Mouse (Mus musculus): ENCODE results near the gene Ak9. TPM values are rescaled to one million over a fixed set of nuclear protein-coding genes. Genes with fewer than 3 reads are reported as not detected.

The Ak9 gene
- total and polyA plus RNA-seq, 3 experiments = 0.21 TPM; not detected in 2

- TF ChIP-seq USF2 (IDR thresholded peaks at IDR 0.05; ENCODE audit: borderline replicate concordance in 1 of 2, insufficient read depth in 1 of 2, low read depth in 1 of 2, low read length in 2 of 2) (no peak), SMC3 (IDR thresholded peaks at IDR 0.05; ENCODE audit: low read depth, low read length) (no peak), E2F4 (IDR thresholded peaks at IDR 0.05; ENCODE audit: borderline replicate concordance, low read depth, low read length) (no peak), MAFK (IDR thresholded peaks at IDR 0.05; ENCODE audit: borderline replicate concordance, low read depth, low read length) (no peak), ZMIZ1 (IDR thresholded peaks at IDR 0.05; ENCODE audit: low read depth, low read length) (no peak), USF1 (IDR thresholded peaks at IDR 0.05; ENCODE audit: low read depth, low read length) (no peak), ZC3H11A (IDR thresholded peaks at IDR 0.05; ENCODE audit: low read depth, low read length) (no peak), MXI1 (IDR thresholded peaks at IDR 0.05; ENCODE audit: low read depth, low read length) (no peak), TCF12 (IDR thresholded peaks at IDR 0.05; ENCODE audit: low read depth, low read length) (no peak)
- no peak overlapping the region for H3K4me3 ChIP-seq (ENCODE audit: control insufficient read depth in 1 of 2, insufficient read depth in 1 of 2, low read depth in 2 of 2, low read length in 2 of 2)
- no peak for DNase-seq (ENCODE audit: low read depth, low spot score)
Measured at GRCm38 (mm10) chr10:41401097-41401496, 97.3 kb downstream of the Ak9 start.

GRCm38 (mm10) chr10:41403364-41403763, 99.6 kb downstream of the Ak9 start:
- Histone ChIP-seq H3K36me3 (ENCODE audit: control insufficient read depth in 1 of 2, insufficient read depth in 2 of 2, low read length in 2 of 2) (no peaks in the 10 kb centered on the region), H3K9me3 (replicated peaks; ENCODE audit: insufficient read depth, low read length) (no peaks in the 10 kb centered on the region), H3K9ac (ENCODE audit: control insufficient read depth, low read depth, low read length, poor library complexity, severe bottlenecking) (no peak overlapping the region), H3K79me2 (ENCODE audit: control insufficient read depth, insufficient read depth, low read length, poor library complexity) (no peaks in the 10 kb centered on the region), H3K27ac (ENCODE audit: control insufficient read depth, low read depth, low read length) (no peak overlapping the region), H3K4me1 (ENCODE audit: control insufficient read depth in 1 of 2, insufficient read depth in 2 of 2, low read length in 2 of 2) (no peaks in the 10 kb centered on the region), H3K27me3 (ENCODE audit: control insufficient read depth in 1 of 2, insufficient read depth in 2 of 2, low read length in 2 of 2) (peaks cover 5% of the 10 kb centered on the region in 2 experiments; a peak in 2 of 4 replicates), H3K4me3 (ENCODE audit: control insufficient read depth in 1 of 2, insufficient read depth in 1 of 2, low read depth in 2 of 2, low read length in 2 of 2) (no peak overlapping the region)
- TF ChIP-seq RAD21 (IDR thresholded peaks at IDR 0.05; ENCODE audit: low read depth, low read length) (no peak), POLR2AphosphoS2 (IDR thresholded peaks at IDR 0.05; ENCODE audit: low read length) (no peak), HCFC1 (IDR thresholded peaks at IDR 0.05; ENCODE audit: low read depth, low read length) (no peak), MYC (IDR thresholded peaks at IDR 0.05; ENCODE audit: low read depth, low read length) (no peak), MYB (IDR thresholded peaks at IDR 0.05; ENCODE audit: low read depth, low read length) (no peak), POLR2A (IDR thresholded peaks at IDR 0.05; ENCODE audit: control insufficient read depth in 1 of 2, insufficient read depth in 1 of 2, low read depth in 1 of 2, low read length in 2 of 2, poor library complexity in 1 of 2) (no peak), JUND (IDR thresholded peaks at IDR 0.05; ENCODE audit: low read depth, low read length) (no peak)
- no peak for DNase-seq (ENCODE audit: low read depth, low spot score)

More at GRCm38 (mm10) chr10:41401097-41401496, 97.3 kb downstream of the Ak9 start:
- no peaks in the 10 kb centered on the region for H3K36me3 ChIP-seq (ENCODE audit: control insufficient read depth in 1 of 2, insufficient read depth in 2 of 2, low read length in 2 of 2)
- no peak overlapping the region for H3K9ac ChIP-seq (ENCODE audit: control insufficient read depth, low read depth, low read length, poor library complexity, severe bottlenecking)
- no peaks in the 10 kb centered on the region for H3K9me3 ChIP-seq (replicated peaks; ENCODE audit: insufficient read depth, low read length)
- H3K79me2 ChIP-seq (ENCODE audit: control insufficient read depth, insufficient read depth, low read length, poor library complexity) = no peaks in the 10 kb centered on the region
- peaks cover 5% of the 10 kb centered on the region in 2 experiments; a peak in 2 of 4 replicates for H3K27me3 ChIP-seq (ENCODE audit: control insufficient read depth in 1 of 2, insufficient read depth in 2 of 2, low read length in 2 of 2)
- H3K27ac ChIP-seq (ENCODE audit: control insufficient read depth, low read depth, low read length) = no peak overlapping the region
- no peaks in the 10 kb centered on the region for H3K4me1 ChIP-seq (ENCODE audit: control insufficient read depth in 1 of 2, insufficient read depth in 2 of 2, low read length in 2 of 2)

All from MEL (cell line).